Mouse (Mus musculus) hindbrain, embryonic 16.5 days (tissue): ENCODE results near the gene Adam1a. TPM values are rescaled to one million over a fixed set of nuclear protein-coding genes. Genes with fewer than 3 reads are reported as not detected.
A peak's percentile ranks its signal among the peaks of the same experiment; 100 is the strongest.

Experiments used
- ATAC-seq: fragments of 200-750 bp; cut with Nextera tagmentation; 2 replicates; pipeline ENCODE4 v1.8.0; 2017; ENCODE audit warnings: moderate TSS enrichment, moderate library complexity
- H3K27ac ChIP-seq: fragments of 300-500 bp; sonication (generic); 2 replicates; pipeline ENCODE4 v1.5.1; 2014; ENCODE audit warnings: low read depth, mild to moderate bottlenecking, control low read depth, low read length, moderate library complexity
- H3K27me3 ChIP-seq: fragments of 300-500 bp; sonication (generic); replicated peaks from 2 replicates; pipeline ENCODE4 v1.6.1; 2014; ENCODE audit warnings: low read length; ENCODE audit not compliant: control insufficient read depth, insufficient read depth
- H3K36me3 ChIP-seq: fragments of 300-500 bp; sonication (generic); 2 replicates; pipeline ENCODE4 v1.6.1; 2014; ENCODE audit warnings: mild to moderate bottlenecking, low read length, moderate library complexity, mixed read lengths; ENCODE audit not compliant: control insufficient read depth, insufficient read depth
- H3K4me1 ChIP-seq: fragments of 300-500 bp; sonication (generic); 2 replicates; pipeline ENCODE4 v1.6.1; 2014; ENCODE audit warnings: low read depth, low read length; ENCODE audit not compliant: control insufficient read depth, insufficient read depth
- H3K4me2 ChIP-seq: fragments of 300-500 bp; sonication (generic); 2 replicates; pipeline ENCODE4 v1.6.1; 2014; ENCODE audit warnings: mild to moderate bottlenecking, low read length, control low read depth, moderate library complexity
- H3K4me3 ChIP-seq: fragments of 300-500 bp; sonication (generic); 2 replicates; pipeline ENCODE4 v1.5.1; 2014; ENCODE audit warnings: mild to moderate bottlenecking, low read length, control low read depth, moderate library complexity
- H3K9ac ChIP-seq: fragments of 300-500 bp; sonication (generic); 2 replicates; pipeline ENCODE4 v1.6.1; 2014; ENCODE audit warnings: low read depth, mild to moderate bottlenecking, control low read depth, low read length, moderate library complexity
- H3K9me3 ChIP-seq: fragments of 300-500 bp; sonication (generic); 2 replicates; pipeline ENCODE4 v1.6.1; 2014; ENCODE audit warnings: mild to moderate bottlenecking, low read length, moderate library complexity; ENCODE audit not compliant: control insufficient read depth
- WGBS: fragments of 180-500 bp; shearing (Covaris S2); extraction: QIAGEN DNeasy Blood & Tissue Kit; methylation state at CpG from one replicate; pipeline ENCODE4 v1.1.7; 2014; 5-methylcytosine and 5-hydroxymethylcytosine counted together
- polyA plus RNA-seq: library from polyadenylated mRNA; unstranded; fragments of >200 nt; fragmentation: Nextera tagmentation; extraction: Ambion mirVana; gene quantifications from 2 replicates; pipeline ENCODE4 v1.2.1, GENCODE M21; 2015

Gene Adam1a
- polyA plus RNA-seq, result 3.1 and 3.8 TPM in 2 replicates

- H3K4me1 ChIP-seq, result peaks cover 27% of the 10 kb centered on the region
- WGBS, result 1% methylated on average over 53 of the region's 97 CpGs
- peak within 1 kb of the TSS; percentile 86 for H3K9ac ChIP-seq
- peak within 1 kb of the TSS; percentile 96 for H3K4me2 ChIP-seq
- peak within 1 kb of the TSS; percentile 99 for H3K27ac ChIP-seq
- H3K9me3 ChIP-seq, result no peaks in the 10 kb centered on the region
- ATAC-seq, result peak; percentile 62
- peak within 1 kb of the TSS; percentile 74 for H3K4me3 ChIP-seq
- no peaks in the 10 kb centered on the region for H3K36me3 ChIP-seq
- H3K27me3 ChIP-seq, result no peaks in the 10 kb centered on the region
Measured at GRCm38 (mm10) chr5:121544910-121545792, at the start of gene Adam1a, which contains the start of gene Gm42878. Gene Adam1a, minus strand, starts transcription at chr5:121545482. Gene Gm42878, minus strand, starts transcription at chr5:121545482.

GRCm38 (mm10) chr5:121594714-121595313, 49.5 kb upstream of the Adam1a start:
- H3K4me1 ChIP-seq, result peaks cover 14% of the 10 kb centered on the region
- ATAC-seq, result no peak
- no peak overlapping the region for H3K9ac ChIP-seq
- H3K4me3 ChIP-seq, result no peak overlapping the region
- H3K27ac ChIP-seq, result no peak overlapping the region
- H3K36me3 ChIP-seq, result no peaks in the 10 kb centered on the region
- no peaks in the 10 kb centered on the region for H3K9me3 ChIP-seq
- no peaks in the 10 kb centered on the region for H3K27me3 ChIP-seq
- WGBS, result 87% methylated on average over 6 of the region's 6 CpGs
- no peak overlapping the region for H3K4me2 ChIP-seq

GRCm38 (mm10) chr5:121593451-121594401, 48.4 kb upstream of the Adam1a start, which contains the start of gene Aldh2:
Gene Aldh2, minus strand, starts transcription at chr5:121593824.
- H3K4me3 ChIP-seq, result peak within 1 kb of the TSS; percentile 65
- WGBS, result 1% methylated on average over 47 of the region's 47 CpGs
- peak within 1 kb of the TSS; percentile 82 for H3K27ac ChIP-seq
- peaks cover 14% of the 10 kb centered on the region for H3K4me1 ChIP-seq
- no peaks in the 10 kb centered on the region for H3K27me3 ChIP-seq
- peak within 1 kb of the TSS; percentile 78 for H3K9ac ChIP-seq
- H3K36me3 ChIP-seq, result no peaks in the 10 kb centered on the region
- H3K4me2 ChIP-seq, result peak within 1 kb of the TSS; percentile 80
- ATAC-seq, result peak; percentile 91
- no peaks in the 10 kb centered on the region for H3K9me3 ChIP-seq

GRCm38 (mm10) chr5:121592816-121593407, 47.6 kb upstream of the Adam1a start:
- ATAC-seq, result peak; percentile 37; the same call in 1 of the 2 replicates
- peak overlapping the region; percentile 80 for H3K4me2 ChIP-seq
- H3K36me3 ChIP-seq, result no peaks in the 10 kb centered on the region
- H3K9ac ChIP-seq, result peak overlapping the region; percentile 78
- WGBS, result 5% methylated on average over 33 of the region's 33 CpGs
- no peaks in the 10 kb centered on the region for H3K9me3 ChIP-seq
- H3K27ac ChIP-seq, result peak overlapping the region; percentile 82
- peaks cover 14% of the 10 kb centered on the region for H3K4me1 ChIP-seq
- H3K4me3 ChIP-seq, result peak overlapping the region; percentile 65
- H3K27me3 ChIP-seq, result no peaks in the 10 kb centered on the region

GRCm38 (mm10) chr5:121592064-121592815, 47.0 kb upstream of the Adam1a start:
- peak overlapping the region; percentile 80 for H3K4me2 ChIP-seq
- H3K36me3 ChIP-seq, result no peaks in the 10 kb centered on the region
- no peaks in the 10 kb centered on the region for H3K27me3 ChIP-seq
- H3K4me3 ChIP-seq, result peak overlapping the region; percentile 65
- H3K9me3 ChIP-seq, result no peaks in the 10 kb centered on the region
- H3K27ac ChIP-seq, result no peak overlapping the region
- ATAC-seq, result no peak
- H3K4me1 ChIP-seq, result peaks cover 14% of the 10 kb centered on the region
- H3K9ac ChIP-seq, result no peak overlapping the region
- 66% methylated on average over 11 of the region's 11 CpGs for WGBS

- Histone ChIP-seq H3K4me2 (peak overlapping the region; percentile 8), H3K4me3 (no peak overlapping the region)
- 77% methylated on average over 11 of the region's 11 CpGs for WGBS
Measured at GRCm38 (mm10) chr5:121591417-121592063, 46.3 kb upstream of the Adam1a start.

GRCm38 (mm10) chr5:121589928-121590327, 44.6 kb upstream of the Adam1a start:
- Histone ChIP-seq H3K27me3 (no peaks in the 10 kb centered on the region), H3K36me3 (no peaks in the 10 kb centered on the region), H3K27ac (no peak overlapping the region), H3K4me3 (no peak overlapping the region), H3K9ac (no peak overlapping the region), H3K4me1 (peaks cover 14% of the 10 kb centered on the region), H3K9me3 (no peaks in the 10 kb centered on the region), H3K4me2 (no peak overlapping the region)
- ATAC-seq, result no peak
- WGBS, result 87% methylated on average over 6 of the region's 6 CpGs

More at GRCm38 (mm10) chr5:121591417-121592063, 46.3 kb upstream of the Adam1a start:
- ATAC-seq, result no peak
- Histone ChIP-seq H3K27ac (no peak overlapping the region), H3K9ac (no peak overlapping the region), H3K9me3 (no peaks in the 10 kb centered on the region), H3K36me3 (no peaks in the 10 kb centered on the region), H3K27me3 (no peaks in the 10 kb centered on the region), H3K4me1 (peaks cover 14% of the 10 kb centered on the region)
